Mouse (Mus musculus) G1E (cell line): ENCODE measurements at regions not wholly inside any gene's neighbourhood (a gene's known extent, or its start where the extent isn't known, plus 50 kb on each side); places are given as distances from the start of the nearest gene placed in this dataset.

Experiments
- CTCF ChIP-seq: IDR thresholded peaks from 2 replicates; pipeline ENCODE4 v1.5.1; 2012; ENCODE audit warnings: low read depth, low read length, inconsistent platforms, mixed read lengths
- GATA1 ChIP-seq: IDR thresholded peaks from 2 replicates; pipeline ENCODE4 v1.6.1; 2012; ENCODE audit warnings: borderline replicate concordance, low read length, inconsistent platforms, mixed read lengths
- POLR2AphosphoS5 ChIP-seq: IDR thresholded peaks from 2 replicates; pipeline ENCODE4 v1.6.1; 2012; ENCODE audit warnings: low read depth, low read length, inconsistent platforms; ENCODE audit not compliant: insufficient replicate concordance
- TAL1 ChIP-seq: conservative IDR thresholded peaks from 2 replicates; pipeline ENCODE4 v1.6.1; 2012; ENCODE audit warnings: low read depth, low read length, inconsistent platforms, mixed read lengths

GRCm38 (mm10) chr2:45756395-45756794 is 639.2 kb upstream of the Zeb2 start:
- TF ChIP-seq GATA1 (no peak), CTCF (no peak), TAL1 (no peak), POLR2AphosphoS5 (no peak)
